Mouse (Mus musculus) fat pad, adult 2 months (tissue): ENCODE measurements around the gene Kcnk10.

Experiments
- DNase-seq: peaks from one replicate; pipeline ENCODE4 v3.0.0-alpha.2; 2011; ENCODE audit warnings: low read depth, low spot score; ENCODE audit errors: extremely low read depth

Gene Kcnk10

DNA sequence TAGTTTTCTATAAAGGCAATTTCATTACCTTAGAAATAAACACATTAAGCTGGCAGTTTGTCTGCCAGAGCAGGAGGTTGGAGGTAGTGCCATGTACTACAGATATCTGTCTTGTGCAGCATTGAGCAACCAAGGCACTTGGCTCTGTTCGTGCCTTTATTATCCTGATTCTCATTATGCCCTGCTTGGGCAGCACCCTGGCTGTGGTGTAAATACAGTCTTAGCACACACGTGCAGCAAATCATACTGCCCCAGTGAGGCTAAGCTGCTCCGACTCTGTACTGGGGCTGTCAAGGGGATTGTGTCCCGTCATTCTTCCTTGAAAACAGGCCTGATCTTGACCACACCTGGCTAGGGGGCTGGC is 57.6 kb downstream of the Kcnk10 start:
- DNase-seq, result no peak

DNA sequence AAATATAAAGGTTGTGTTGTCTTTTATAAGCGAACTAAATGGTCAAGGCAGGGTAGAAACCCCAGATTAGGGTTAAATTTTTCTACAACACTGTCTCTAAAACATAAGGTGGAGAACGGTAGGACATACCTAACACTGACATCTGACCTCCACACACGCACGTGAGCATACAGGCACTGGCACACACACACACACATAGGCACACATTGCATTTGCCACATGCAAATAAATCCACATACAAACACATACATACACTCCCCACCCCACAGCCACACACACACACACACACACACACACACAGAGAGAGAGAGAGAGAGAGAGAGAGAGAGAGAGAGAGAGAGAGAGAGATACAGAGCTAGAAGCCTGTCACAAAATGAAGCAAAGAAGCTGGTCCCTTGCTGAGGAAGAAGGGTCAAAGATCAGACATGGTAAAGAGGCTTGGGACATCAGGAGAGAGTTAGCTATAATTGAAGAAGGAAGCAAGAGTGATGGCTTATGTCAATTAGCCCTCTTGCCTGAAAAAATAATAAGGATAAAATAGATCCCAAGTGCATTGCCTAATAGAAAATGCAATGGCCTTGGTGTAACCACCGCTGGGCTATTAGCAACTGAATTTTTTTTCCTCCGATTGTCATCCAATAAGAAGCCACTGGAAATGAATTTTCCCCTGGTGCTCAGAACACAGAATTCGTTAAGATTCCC is 58.1 kb downstream of the Kcnk10 start:
- DNase-seq, result no peak

DNA sequence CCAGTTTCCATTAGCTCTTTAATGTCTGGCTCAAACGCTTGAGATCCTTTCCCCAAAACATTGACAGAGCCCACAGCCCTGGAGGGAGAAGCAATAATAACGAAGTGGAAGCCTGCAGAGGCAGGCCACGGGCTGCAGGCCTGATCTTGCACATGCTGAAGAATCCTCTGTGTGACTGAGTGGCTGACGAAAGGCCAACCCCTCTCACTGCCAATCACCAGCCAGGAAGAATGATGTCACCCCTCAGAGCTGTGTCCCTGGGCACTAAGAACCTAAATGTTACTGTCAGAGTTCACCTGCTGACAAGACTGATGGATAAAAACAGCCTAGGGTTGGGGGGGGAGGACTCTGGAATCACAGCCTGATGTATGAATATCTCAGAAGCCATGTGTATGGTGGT is 72.5 kb downstream of the Kcnk10 start:
- DNase-seq, result no peak

DNA sequence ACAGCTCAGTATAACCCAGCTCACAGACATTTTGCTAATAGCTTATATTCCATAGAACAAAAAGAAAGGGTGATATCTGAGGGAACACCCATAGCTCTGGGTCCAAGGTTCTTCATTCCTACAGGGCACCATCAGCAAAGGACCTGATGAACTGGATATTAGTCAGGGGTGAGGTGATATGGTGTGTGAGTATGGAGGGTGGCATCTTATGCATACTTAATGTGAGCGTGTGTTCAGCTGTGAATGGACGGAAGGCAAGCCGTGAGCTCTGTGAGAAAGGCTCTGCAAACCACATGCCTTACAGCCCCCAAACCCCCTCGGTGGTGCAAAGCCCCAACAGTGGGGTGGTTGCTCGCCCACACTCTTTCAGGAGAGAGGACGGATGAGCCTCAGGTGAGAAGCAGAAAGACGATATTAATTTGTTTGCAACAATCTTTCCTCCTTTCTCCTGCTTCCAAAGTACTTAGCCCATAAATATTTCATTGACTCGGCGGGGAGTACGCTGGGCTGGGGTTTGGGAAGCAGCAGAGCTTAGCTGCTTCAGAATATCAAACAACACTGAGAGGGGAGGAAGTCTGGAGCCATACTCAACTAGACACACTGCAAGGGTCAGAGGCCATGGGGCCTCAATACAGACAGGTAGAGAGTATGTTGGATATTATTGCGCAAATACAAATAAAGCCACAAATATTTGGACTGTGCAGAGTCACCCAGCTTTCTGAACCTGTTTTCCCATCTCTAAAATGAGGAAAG is 76.4 kb downstream of the Kcnk10 start:
- DNase-seq, result no peak

DNA sequence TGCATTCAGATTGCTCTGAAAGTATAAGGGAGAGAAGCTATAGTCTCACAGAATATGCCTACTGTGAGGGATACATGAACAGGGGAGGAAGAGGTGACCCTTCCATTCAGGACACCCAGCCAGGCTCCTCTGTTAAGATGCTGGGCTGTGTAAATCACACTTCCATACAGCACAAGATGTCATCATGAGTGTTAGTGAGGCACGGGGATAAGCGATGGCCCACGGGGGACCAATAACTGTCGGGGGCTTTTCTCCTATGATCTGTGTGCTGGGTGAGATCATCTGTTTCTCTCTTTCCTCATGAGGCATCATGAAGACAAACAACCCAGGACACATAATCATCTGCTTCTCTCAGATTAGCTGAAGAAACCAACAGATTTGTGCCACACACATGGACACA is 77.1 kb downstream of the Kcnk10 start:
- DNase-seq, result no peak

DNA sequence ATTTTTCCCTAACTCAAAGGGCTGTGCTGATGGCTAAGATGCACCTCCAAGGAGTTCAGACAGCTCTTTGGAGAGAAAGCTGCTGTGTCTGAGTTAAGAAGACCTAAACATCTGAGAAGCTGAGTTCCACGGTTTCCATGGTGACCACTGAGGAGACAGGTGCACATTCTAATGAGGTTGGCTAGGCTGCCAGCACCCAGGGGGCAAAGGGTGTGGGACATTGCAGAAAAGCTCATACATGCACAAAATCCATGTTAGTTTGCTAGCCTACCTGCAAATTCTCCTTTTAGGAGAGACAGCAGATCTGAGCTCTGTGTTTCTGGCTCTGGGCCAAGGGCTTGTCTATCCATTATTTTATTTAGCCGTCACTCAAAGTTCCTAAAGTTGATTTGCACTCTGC is 96.7 kb downstream of the Kcnk10 start:
- DNase-seq, result no peak

DNA sequence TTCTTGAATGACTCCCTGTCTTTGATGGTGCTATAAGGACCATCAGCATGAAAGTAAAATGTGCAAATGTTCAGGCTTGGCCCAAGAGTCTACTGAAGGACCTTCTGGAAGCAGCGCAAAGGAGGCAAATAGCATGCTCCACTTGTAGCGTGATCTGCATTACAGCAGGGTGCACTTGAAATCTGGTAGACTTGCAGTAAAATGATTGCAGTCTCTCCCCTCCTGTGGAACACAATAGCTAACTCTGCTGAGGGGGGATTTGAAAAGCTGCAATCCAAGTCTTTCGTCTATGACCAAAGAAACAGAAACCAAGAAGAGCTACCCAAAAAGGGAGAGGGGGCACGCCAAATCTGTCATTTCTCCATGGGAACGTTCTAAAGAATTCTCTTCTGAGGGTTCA is 97.1 kb downstream of the Kcnk10 start:
- no peak for DNase-seq

DNA sequence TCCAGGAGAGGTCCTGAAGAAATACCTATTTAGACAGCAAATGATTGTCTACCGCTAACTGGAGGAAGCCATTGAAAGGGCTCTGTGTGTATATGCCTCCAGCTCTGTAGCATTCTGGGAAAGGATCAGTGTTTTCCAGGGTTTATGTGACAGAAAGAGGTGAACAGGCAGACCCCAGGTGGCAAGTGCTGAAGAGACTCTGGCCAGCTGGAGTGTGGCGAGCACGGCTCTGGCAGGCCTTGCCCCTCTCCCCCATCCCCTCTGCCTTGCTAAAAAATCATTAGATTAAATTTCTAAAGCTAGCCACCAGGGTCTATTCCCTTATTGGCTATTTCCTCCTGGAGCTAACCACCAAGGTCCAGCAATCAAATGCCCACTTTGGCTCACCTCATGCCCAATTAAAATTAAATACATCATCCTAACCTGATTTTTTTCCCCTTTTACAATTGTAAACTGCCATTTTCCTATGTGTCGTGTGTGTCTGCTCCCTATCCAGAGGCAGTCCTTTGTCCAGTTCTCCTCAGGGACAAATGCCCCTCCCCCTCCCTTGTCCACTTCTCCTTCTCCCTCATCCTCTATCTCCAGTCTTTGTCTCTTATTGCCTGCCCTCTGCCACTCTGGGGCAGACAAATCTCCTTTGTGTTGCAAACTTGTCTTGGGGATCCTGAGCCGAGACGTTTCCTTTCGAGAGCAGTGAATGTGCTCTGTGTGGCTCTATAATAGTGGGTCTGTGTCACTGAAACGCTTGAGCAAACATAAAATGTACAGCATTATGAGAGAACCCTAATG is 100.2 kb downstream of the Kcnk10 start:
- DNase-seq, result no peak

DNA sequence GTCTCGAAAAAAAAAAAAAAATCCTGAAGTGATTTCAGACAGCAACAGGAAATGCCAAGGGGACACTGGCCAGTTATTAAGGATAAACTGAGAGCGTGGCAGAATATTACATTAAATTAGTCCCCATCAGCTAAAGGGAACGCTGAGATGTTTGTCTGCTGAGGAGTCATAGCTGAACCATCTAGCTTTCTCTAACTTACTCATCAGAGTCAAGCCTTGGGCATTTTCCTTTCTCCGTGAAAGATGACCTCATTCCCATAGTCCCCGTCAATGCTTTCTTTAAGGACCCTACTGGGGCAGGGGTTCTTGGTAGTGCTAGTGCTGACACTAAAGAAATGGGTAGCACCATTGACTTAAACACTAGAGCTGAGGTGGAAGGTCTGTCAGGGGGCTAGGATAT is 106.9 kb downstream of the Kcnk10 start:
- no peak for DNase-seq

DNA sequence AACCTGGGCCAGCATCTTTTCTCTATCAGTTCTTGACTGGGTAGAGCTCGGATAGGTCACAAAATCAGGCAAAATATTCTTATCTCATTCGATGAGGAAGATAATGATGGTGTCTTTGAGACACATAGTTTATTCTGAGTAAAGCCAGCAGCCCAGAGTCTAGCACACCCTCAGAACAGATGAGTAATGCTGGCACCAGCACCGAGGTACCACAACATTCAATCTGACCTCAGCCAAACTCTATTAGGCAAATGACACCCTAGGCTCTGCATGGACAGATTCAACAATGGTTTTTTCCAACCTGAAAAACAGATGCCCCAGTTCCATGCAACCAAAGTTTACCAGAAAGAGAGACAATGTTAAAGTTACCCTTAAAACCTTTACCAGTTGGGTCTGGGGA is 108.0 kb downstream of the Kcnk10 start:
- DNase-seq, result no peak

DNA sequence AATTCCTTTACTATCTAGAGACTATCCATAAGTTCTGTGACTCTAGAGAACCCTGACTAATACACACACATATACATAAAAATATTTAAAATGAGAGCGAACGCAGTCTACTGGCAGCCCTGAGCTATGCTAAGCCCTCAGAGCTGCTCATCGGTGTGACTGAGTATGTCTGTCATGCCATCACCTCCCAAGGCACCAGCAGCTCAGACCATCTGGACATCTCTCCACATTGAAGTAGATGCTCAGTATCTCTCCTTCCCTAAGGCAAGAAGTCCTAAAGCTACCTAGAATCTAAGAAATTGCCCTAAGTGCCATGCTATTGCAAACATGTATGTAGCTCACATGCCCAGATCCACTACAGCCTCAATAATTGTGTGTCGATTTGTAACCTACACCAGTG is 110.3 kb downstream of the Kcnk10 start:
- no peak for DNase-seq

DNA sequence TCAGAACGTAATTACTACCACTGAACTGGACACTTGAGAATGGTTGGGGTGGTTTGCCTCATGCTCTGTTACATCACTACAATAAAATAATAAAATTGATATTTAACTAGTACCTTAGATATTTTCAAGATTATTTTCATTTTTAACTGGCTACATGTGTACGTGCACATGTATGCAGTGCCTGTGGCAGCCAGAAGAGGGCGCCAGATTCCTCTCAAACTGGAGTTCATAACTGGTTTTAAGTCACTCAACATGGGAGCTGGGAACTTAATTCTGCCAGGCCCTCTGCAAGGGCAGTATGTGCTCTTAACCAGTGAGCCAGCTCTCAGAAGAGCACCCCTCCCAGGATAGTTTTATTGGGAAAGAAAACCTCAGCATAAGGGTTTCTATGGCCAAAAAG is 118.2 kb downstream of the Kcnk10 start:
- no peak for DNase-seq

DNA sequence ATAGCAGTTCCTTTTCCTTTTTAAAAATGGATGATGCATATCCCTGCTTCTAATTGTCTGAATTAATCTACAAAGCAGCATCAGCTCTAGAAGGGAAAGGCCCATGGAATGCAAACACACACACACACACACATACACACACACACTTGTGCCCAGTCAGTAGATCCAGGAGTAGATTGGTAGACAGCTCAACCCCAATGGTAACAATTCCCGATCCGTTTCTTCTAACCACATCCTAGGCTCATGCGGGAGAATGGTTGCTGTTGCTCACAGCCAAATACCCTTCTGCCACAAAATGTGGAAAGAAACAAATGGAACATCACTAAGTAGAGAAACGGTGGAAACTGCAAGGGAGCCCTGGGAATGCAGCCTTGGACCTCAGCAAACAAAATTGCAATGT is 119.2 kb downstream of the Kcnk10 start:
- DNase-seq, result no peak

DNA sequence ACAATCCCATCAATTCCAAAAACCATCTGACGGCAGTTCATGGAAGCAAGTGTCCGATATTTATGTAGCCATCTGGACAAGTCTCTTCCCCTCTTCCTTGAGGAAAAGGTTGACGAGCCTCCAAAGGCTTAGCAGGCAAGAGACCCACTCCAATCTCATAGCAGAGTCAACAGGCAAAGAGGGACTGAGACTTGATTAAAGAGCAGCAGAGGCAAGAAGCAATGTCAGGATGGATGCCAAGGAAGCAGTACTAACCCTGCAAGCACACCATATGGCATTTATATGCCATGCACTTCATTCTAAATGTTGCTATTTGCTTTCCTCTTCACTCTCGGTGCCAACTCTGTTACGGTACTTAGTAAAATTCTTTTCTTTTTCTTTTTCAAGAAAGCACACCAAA is 119.6 kb downstream of the Kcnk10 start:
- no peak for DNase-seq

DNA sequence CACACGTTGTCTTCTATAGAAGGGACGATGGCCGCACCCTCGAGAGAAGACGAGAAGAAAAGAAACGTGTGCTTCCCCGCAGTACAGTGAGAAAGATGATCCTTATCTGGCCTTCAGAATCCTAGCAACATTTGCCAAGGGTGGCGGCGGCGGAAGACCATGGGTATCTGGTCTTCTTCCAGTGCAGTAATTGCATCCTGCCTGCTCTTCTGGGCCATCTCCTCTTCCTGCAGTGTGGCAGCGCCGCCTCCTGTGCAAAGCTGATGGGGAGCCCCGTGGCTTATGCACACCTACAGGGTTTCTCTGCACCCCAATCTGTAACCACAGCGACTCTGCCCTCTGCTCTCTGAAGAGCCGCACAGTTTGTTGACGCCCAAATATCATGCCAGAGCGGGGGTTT is 124.9 kb downstream of the Kcnk10 start:
- no peak for DNase-seq

DNA sequence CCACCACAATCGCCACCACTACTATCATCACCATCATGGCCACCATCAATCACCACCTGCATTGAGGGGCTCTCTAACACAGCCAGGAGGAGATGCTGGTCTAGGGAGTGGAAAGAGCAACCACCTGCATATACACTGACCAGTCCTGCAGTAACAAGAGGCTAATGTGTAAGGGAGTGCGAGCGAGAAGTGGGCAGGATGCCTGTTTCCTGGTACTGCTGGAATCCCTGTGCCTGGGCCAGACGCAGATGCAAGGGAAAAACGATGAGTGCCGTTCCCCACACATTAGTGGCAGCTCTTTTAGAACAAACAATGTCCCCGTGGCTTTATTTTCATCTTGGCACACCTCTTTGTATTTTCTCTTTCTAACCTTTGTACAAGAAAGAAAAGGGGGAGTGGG is 125.5 kb downstream of the Kcnk10 start:
- no peak for DNase-seq

DNA sequence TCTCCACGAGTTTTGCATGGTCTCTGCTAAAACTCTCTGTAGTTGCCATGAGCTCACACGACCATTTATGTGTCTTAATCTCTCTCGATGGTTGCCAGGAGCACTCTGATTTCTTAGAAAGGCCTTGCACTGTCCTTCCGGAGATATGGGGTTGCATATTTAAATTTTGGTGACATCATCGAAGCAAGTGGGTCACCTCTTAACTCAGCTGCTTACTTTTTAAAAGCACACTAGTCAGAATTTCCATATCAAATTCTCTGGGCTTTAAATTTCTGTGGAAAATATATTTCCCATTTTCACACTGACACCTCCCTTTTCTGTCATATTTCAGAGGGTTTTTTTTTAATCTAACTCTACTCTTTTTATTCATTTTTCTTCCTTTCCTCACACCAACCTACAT is 132.5 kb downstream of the Kcnk10 start:
- DNase-seq, result no peak

DNA sequence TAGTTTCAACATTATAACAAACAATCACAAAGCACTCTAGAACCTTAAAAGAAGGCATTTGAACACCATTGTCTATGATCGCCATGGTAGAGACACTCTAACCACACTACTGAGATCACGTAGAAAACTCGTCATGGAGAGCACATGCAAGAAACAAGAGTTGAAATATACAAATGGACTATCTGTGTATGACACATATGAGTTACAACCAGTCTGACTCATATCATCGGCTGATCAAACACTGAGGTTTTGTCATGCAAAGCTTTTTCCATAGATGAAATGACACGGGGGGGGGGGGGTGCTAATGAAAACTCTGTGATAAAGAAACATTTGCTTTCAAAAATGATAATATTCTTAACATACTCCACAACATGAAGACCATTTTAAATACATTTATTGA is 133.2 kb downstream of the Kcnk10 start:
- DNase-seq, result no peak

DNA sequence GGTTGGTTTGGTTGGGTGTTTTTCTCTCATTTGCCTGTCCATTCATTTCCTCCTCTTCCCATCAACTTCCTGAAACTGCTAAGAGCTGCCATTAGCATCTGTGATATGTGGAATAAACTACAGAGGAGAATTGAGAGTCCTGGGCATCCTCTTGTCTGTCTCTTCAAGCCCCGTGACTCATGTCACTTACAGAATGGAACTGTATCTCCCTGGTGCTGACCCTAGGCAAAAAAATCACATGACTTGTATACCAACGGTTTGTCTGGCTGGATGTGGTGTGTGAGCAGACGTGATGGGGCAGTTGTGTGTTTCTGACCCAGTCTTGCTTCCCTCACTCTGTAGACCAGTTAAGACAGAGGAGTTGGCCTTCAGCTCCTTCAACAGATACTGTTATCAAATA is 134.4 kb downstream of the Kcnk10 start:
- DNase-seq, result no peak

DNA sequence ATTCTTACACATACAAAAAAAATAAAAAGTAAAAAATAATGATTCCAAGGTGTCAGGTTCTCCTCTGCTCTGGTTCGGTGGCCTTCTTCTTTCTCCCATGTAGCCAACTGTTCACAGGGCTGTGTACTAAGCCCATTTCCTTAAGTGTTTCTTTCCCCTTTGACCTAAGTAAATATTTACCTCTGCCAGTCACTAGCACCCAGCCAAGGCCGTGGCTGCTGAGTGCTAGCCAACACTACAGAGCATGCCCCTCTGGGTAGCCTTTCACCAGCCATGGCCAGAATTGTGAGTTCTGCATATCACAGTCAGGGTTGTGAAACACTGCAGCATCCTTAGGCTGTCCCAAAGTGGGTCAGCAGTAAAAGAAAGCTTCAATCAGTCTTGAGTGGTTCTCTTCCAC is 140.0 kb downstream of the Kcnk10 start:
- no peak for DNase-seq

DNA sequence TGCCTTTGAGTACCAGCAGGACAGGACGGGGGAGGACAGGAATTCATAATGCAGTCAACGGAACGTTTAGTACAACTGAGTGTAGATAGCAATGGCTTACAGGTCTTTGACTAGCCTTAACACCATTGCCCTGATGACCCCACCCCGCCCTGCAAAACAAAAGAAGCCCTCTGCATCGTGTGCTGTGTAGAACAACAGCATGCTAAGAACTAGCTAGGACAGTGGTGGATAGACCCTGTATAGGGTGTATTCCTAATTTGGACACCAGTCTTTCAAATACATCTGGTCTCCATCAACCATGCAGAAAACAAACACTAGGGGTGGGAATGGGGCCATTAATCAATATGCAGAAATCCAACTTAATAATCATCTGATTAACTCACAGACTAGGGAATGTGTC is 147.4 kb downstream of the Kcnk10 start:
- no peak for DNase-seq

DNA sequence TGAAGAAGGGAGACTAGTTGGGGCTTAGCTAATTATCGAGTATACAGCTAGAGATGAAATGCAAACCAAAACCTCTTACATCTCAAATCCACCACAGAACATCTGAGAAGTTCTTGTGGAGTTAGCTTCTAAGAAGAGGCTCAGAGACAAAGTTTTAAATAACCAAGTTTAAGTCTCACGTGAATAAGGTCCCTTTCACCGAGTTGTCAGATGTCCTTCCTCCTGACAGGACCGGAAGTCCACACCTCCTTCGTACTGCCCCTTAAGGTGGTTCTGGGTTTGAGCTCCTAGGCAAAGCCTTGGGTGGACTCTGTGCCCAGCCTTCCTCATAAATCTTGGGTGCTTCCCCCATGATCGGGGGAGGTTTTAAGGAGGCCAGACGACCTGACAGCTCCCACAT is 156.8 kb downstream of the Kcnk10 start:
- DNase-seq, result no peak
